Mouse (Mus musculus): ENCODE data around the gene Gm47841. TPM values are rescaled to one million over a fixed set of nuclear protein-coding genes. Genes with fewer than 3 reads are reported as not detected.
A peak's percentile ranks its signal among the peaks of the same experiment; 100 is the strongest.

The Gm47841 gene
- polyA plus RNA-seq, 1 experiment from 2014 or later: not detected

- peak overlapping the region; percentile 57 for H3K4me3 ChIP-seq
- 74% methylated on average over 7 of the region's 7 CpGs for WGBS
Observed at GRCm38 (mm10) chr15:101007236-101007635, 40.0 kb downstream of the Gm47841 start.

GRCm38 (mm10) chr15:101006251-101007040 is 40.8 kb downstream of the Gm47841 start:
- 14% methylated on average over 14 of the region's 15 CpGs for WGBS
- DNase-seq (ENCODE audit: low spot score): peak; percentile 63
- Histone ChIP-seq H3K27me3 (ENCODE audit: low read depth, poor library complexity, severe bottlenecking) (peaks cover 14% of the 10 kb centered on the region), H3K9me3 (replicated peaks) (no peaks in the 10 kb centered on the region), H3K4me3 (peak overlapping the region; percentile 57), H3K27ac (replicated peaks) (peak overlapping the region; percentile 59), H3K4me1 (peaks cover 13% of the 10 kb centered on the region), H3K36me3 (peaks cover 14% of the 10 kb centered on the region)

More at GRCm38 (mm10) chr15:101007236-101007635, 40.0 kb downstream of the Gm47841 start:
- Histone ChIP-seq H3K36me3 (peaks cover 10% of the 10 kb centered on the region), H3K27me3 (ENCODE audit: low read depth, poor library complexity, severe bottlenecking) (peaks cover 14% of the 10 kb centered on the region), H3K9me3 (replicated peaks) (no peaks in the 10 kb centered on the region), H3K27ac (replicated peaks) (0 out of 2 replicates have a peak overlapping the region, but pooled peaks have one; percentile 59), H3K4me1 (peaks cover 13% of the 10 kb centered on the region)
- DNase-seq (ENCODE audit: low spot score): no peak

GRCm38 (mm10) chr15:101005717-101006116 is 41.5 kb downstream of the Gm47841 start:
- H3K4me3 ChIP-seq: no peak overlapping the region
- DNase-seq (ENCODE audit: low spot score): no peak
- 86% methylated on average over 8 of the region's 8 CpGs for WGBS

GRCm38 (mm10) chr15:101004538-101004937 is 42.7 kb downstream of the Gm47841 start:
- Histone ChIP-seq H3K27me3 (ENCODE audit: low read depth, poor library complexity, severe bottlenecking) (peaks cover 14% of the 10 kb centered on the region), H3K4me3 (no peak overlapping the region), H3K36me3 (peaks cover 7% of the 10 kb centered on the region; the same call in 1 of the 2 replicates), H3K4me1 (peaks cover 13% of the 10 kb centered on the region), H3K9me3 (replicated peaks) (no peaks in the 10 kb centered on the region), H3K27ac (replicated peaks) (no peak overlapping the region)
- WGBS: 79% methylated on average over 3 of the region's 3 CpGs
- no peak for DNase-seq (ENCODE audit: low spot score)

More at GRCm38 (mm10) chr15:101005717-101006116, 41.5 kb downstream of the Gm47841 start:
- Histone ChIP-seq H3K36me3 (peaks cover 7% of the 10 kb centered on the region; the same call in 1 of the 2 replicates), H3K9me3 (replicated peaks) (no peaks in the 10 kb centered on the region), H3K4me1 (peaks cover 13% of the 10 kb centered on the region), H3K27me3 (ENCODE audit: low read depth, poor library complexity, severe bottlenecking) (peaks cover 14% of the 10 kb centered on the region), H3K27ac (replicated peaks) (no peak overlapping the region)

GRCm38 (mm10) chr15:101002466-101002865 is 44.7 kb downstream of the Gm47841 start:
- H3K4me3 ChIP-seq: no peak overlapping the region
- H3K36me3 ChIP-seq: peaks cover 7% of the 10 kb centered on the region; the same call in 1 of the 2 replicates
- H3K9me3 ChIP-seq (replicated peaks): no peaks in the 10 kb centered on the region
- 91% methylated on average over 3 of the region's 3 CpGs for WGBS
- no peak for DNase-seq (ENCODE audit: low spot score)
- H3K27me3 ChIP-seq (ENCODE audit: low read depth, poor library complexity, severe bottlenecking): peaks cover 9% of the 10 kb centered on the region
- H3K27ac ChIP-seq (replicated peaks): no peak overlapping the region
- H3K4me1 ChIP-seq: peaks cover 12% of the 10 kb centered on the region

- 91% methylated on average over 1 of the region's 1 CpGs for WGBS
- H3K27me3 ChIP-seq (ENCODE audit: low read depth, poor library complexity, severe bottlenecking): 0 out of 2 replicates have a peak, but pooled peaks cover 3% of the 10 kb centered on the region
- H3K9me3 ChIP-seq (replicated peaks): no peaks in the 10 kb centered on the region
- no peak overlapping the region for H3K4me3 ChIP-seq
- DNase-seq (ENCODE audit: low spot score): no peak
- no peak overlapping the region for H3K27ac ChIP-seq (replicated peaks)
- H3K4me1 ChIP-seq: peaks cover 5% of the 10 kb centered on the region
- peaks cover 7% of the 10 kb centered on the region; the same call in 1 of the 2 replicates for H3K36me3 ChIP-seq
Observed at GRCm38 (mm10) chr15:101001685-101002084, 45.5 kb downstream of the Gm47841 start.

- peaks cover 3% of the 10 kb centered on the region; the same call in 1 of the 2 replicates for H3K36me3 ChIP-seq
- H3K9me3 ChIP-seq (replicated peaks): no peaks in the 10 kb centered on the region
- peak; percentile 36 for DNase-seq (ENCODE audit: low spot score)
- no peak overlapping the region for H3K4me3 ChIP-seq
- no peaks in the 10 kb centered on the region for H3K4me1 ChIP-seq
- WGBS: 32% methylated on average over 4 of the region's 4 CpGs
- H3K27ac ChIP-seq (replicated peaks): no peak overlapping the region
- no peaks in the 10 kb centered on the region for H3K27me3 ChIP-seq (ENCODE audit: low read depth, poor library complexity, severe bottlenecking)
Observed at GRCm38 (mm10) chr15:100997090-100997489, 50.1 kb downstream of the Gm47841 start.

Other genes starting within 250 kb of the Gm47841 start
- 10.6 and 12.3 TPM in 2 replicates for gene Scn8a, start 177.5 kb downstream of the Gm47841 start, polyA plus RNA-seq (2016; fragmentation: Nextera tagmentation; extraction: Ambion mirVana)
- gene Fignl2, start 31.2 kb upstream of the Gm47841 start, polyA plus RNA-seq (2016; fragmentation: Nextera tagmentation; extraction: Ambion mirVana): 0.88 and 1.7 TPM in 2 replicates
- gene Ankrd33, start 68.4 kb upstream of the Gm47841 start, polyA plus RNA-seq (2016; fragmentation: Nextera tagmentation; extraction: Ambion mirVana): not detected in 2 replicates
- 8.9 and 10.7 TPM in 2 replicates for gene Acvrl1, start 81.1 kb upstream of the Gm47841 start, polyA plus RNA-seq (2016; fragmentation: Nextera tagmentation; extraction: Ambion mirVana)
- 5.4 and 7.0 TPM in 2 replicates for gene Acvr1b, start 126.7 kb upstream of the Gm47841 start, polyA plus RNA-seq (2016; fragmentation: Nextera tagmentation; extraction: Ambion mirVana)
- 3.2 and 4.2 TPM in 2 replicates for gene Grasp, start 176.8 kb upstream of the Gm47841 start, polyA plus RNA-seq (2016; fragmentation: Nextera tagmentation; extraction: Ambion mirVana)
- gene Nr4a1, start 206.9 kb upstream of the Gm47841 start, polyA plus RNA-seq (2016; fragmentation: Nextera tagmentation; extraction: Ambion mirVana): 2.8 and 2.9 TPM in 2 replicates
- gene Atg101, start 236.9 kb upstream of the Gm47841 start, polyA plus RNA-seq (2016; fragmentation: Nextera tagmentation; extraction: Ambion mirVana): 80.8 TPM in 2 replicates
- gene 6030408B16Rik, start 245.8 kb upstream of the Gm47841 start, polyA plus RNA-seq (2016; fragmentation: Nextera tagmentation; extraction: Ambion mirVana): 0.06 and 0.22 TPM in 2 replicates

All from midbrain, embryonic 10.5 days (tissue).